Mouse (Mus musculus): ENCODE data around the gene Gm5485. TPM values are rescaled to one million over a fixed set of nuclear protein-coding genes. Genes with fewer than 3 reads are reported as not detected.

Gm5485 gene
- polyA plus RNA-seq, 1 experiment from 2014 or later = not detected

- Histone ChIP-seq H3K4me1 (replicated peaks) (no peaks in the 10 kb centered on the region), H3K27ac (replicated peaks) (no peak overlapping the region), H3K4me3 (no peak overlapping the region), H3K4me2 (no peak overlapping the region), H3K9me3 (no peaks in the 10 kb centered on the region), H3K36me3 (no peaks in the 10 kb centered on the region), H3K27me3 (no peaks in the 10 kb centered on the region), H3K9ac (no peak overlapping the region)
- 89% methylated on average over 12 of the region's 12 CpGs for WGBS
- no peak for ATAC-seq (ENCODE audit: low read depth)
Measured at GRCm38 (mm10) chr16:48360887-48361286, 51.3 kb downstream of the Gm5485 start.

GRCm38 (mm10) chr16:48356417-48356816 is 55.8 kb downstream of the Gm5485 start:
- Histone ChIP-seq H3K4me2 (no peak overlapping the region), H3K27me3 (no peaks in the 10 kb centered on the region), H3K4me1 (replicated peaks) (no peaks in the 10 kb centered on the region), H3K27ac (replicated peaks) (no peak overlapping the region), H3K36me3 (no peaks in the 10 kb centered on the region), H3K9me3 (no peaks in the 10 kb centered on the region), H3K4me3 (no peak overlapping the region), H3K9ac (no peak overlapping the region)
- ATAC-seq (ENCODE audit: low read depth) = no peak
- WGBS = 97% methylated on average over 1 of the region's 1 CpGs

GRCm38 (mm10) chr16:48355716-48356115 is 56.5 kb downstream of the Gm5485 start:
- H3K4me3 ChIP-seq = no peak overlapping the region
- H3K4me1 ChIP-seq (replicated peaks) = no peaks in the 10 kb centered on the region
- no peaks in the 10 kb centered on the region for H3K9me3 ChIP-seq
- H3K9ac ChIP-seq = no peak overlapping the region
- H3K27ac ChIP-seq (replicated peaks) = no peak overlapping the region
- H3K36me3 ChIP-seq = no peaks in the 10 kb centered on the region
- no peaks in the 10 kb centered on the region for H3K27me3 ChIP-seq
- H3K4me2 ChIP-seq = no peak overlapping the region
- 85% methylated on average over 5 of the region's 5 CpGs for WGBS
- ATAC-seq (ENCODE audit: low read depth) = no peak

Other genes starting within 250 kb of the Gm5485 start
- gene Dppa4, start 128.7 kb downstream of the Gm5485 start, polyA plus RNA-seq (2015; fragmentation: Nextera tagmentation; extraction: Ambion mirVana) = not detected in 2 replicates
- not detected in 2 replicates for gene Dppa2, start 108.5 kb downstream of the Gm5485 start, polyA plus RNA-seq (2015; fragmentation: Nextera tagmentation; extraction: Ambion mirVana)
- gene Morc1, start 18.8 kb upstream of the Gm5485 start, polyA plus RNA-seq (2015; fragmentation: Nextera tagmentation; extraction: Ambion mirVana) = 0.33 TPM in 1 of 2 replicates, not detected in the other